Mouse (Mus musculus) stomach, embryonic 16.5 days (tissue): ENCODE data around the gene Pif1. TPM values are rescaled to one million over a fixed set of nuclear protein-coding genes. Genes with fewer than 3 reads are reported as not detected.
A peak's percentile ranks its signal among the peaks of the same experiment; 100 is the strongest.

Experiments
- ATAC-seq: fragments of 200-750 bp; cut with Nextera tagmentation; 2 replicates; pipeline ENCODE4 v1.8.0; 2017; ENCODE audit warnings: moderate number of reproducible peaks, moderate TSS enrichment; ENCODE audit not compliant: insufficient read depth, low FRiP score
- H3K27ac ChIP-seq: fragments of 300-500 bp; sonication (generic); 2 replicates; pipeline ENCODE4 v1.5.1; 2014; ENCODE audit warnings: low read length
- H3K27me3 ChIP-seq: fragments of 300-500 bp; sonication (generic); 2 replicates; pipeline ENCODE4 v1.6.1; 2014; ENCODE audit warnings: low read length, control low read depth, mixed read lengths; ENCODE audit not compliant: control insufficient read depth, insufficient read depth
- H3K36me3 ChIP-seq: fragments of 300-500 bp; sonication (generic); 2 replicates; pipeline ENCODE4 v1.6.1; 2014; ENCODE audit warnings: low read length; ENCODE audit not compliant: control insufficient read depth, insufficient read depth
- H3K4me1 ChIP-seq: fragments of 300-500 bp; sonication (generic); 2 replicates; pipeline ENCODE4 v1.6.1; 2014; ENCODE audit warnings: low read length, control low read depth, mixed read lengths; ENCODE audit not compliant: control insufficient read depth, insufficient read depth
- H3K4me2 ChIP-seq: fragments of 300-500 bp; sonication (generic); 2 replicates; pipeline ENCODE4 v1.6.1; 2014; ENCODE audit warnings: low read depth, low read length, mixed read lengths
- H3K4me3 ChIP-seq: fragments of 300-500 bp; sonication (generic); replicated peaks from 2 replicates; pipeline ENCODE4 v1.5.1; 2014; ENCODE audit warnings: mild to moderate bottlenecking, low read length
- H3K9ac ChIP-seq: fragments of 300-500 bp; sonication (generic); 2 replicates; pipeline ENCODE4 v1.6.1; 2014; ENCODE audit warnings: low read length
- H3K9me3 ChIP-seq: fragments of 300-500 bp; sonication (generic); replicated peaks from 2 replicates; pipeline ENCODE4 v1.6.1; 2016; ENCODE audit warnings: low read length, control low read depth; ENCODE audit not compliant: control insufficient read depth
- WGBS: fragments of 180-500 bp; shearing (Covaris S2); extraction: QIAGEN DNeasy Blood & Tissue Kit; methylation state at CpG from one replicate; pipeline ENCODE4 v1.1.7; 2014; 5-methylcytosine and 5-hydroxymethylcytosine counted together
- polyA plus RNA-seq: library from polyadenylated mRNA; unstranded; fragments of >200 nt; fragmentation: Nextera tagmentation; extraction: Ambion mirVana; gene quantifications from 2 replicates; pipeline ENCODE4 v1.2.1, GENCODE M21; 2015

The Pif1 gene
- polyA plus RNA-seq, 1 experiment from 2014 or later: 12.7 TPM

GRCm38 (mm10) chr9:65621666-65622065 lies 34.7 kb downstream of the Pif1 start:
- ATAC-seq: no peak
- Histone ChIP-seq H3K4me3 (no peak overlapping the region), H3K27ac (no peak overlapping the region), H3K9me3 (no peaks in the 10 kb centered on the region), H3K4me2 (no peak overlapping the region), H3K4me1 (no peaks in the 10 kb centered on the region), H3K36me3 (no peaks in the 10 kb centered on the region), H3K27me3 (no peaks in the 10 kb centered on the region), H3K9ac (no peak overlapping the region)
- 90% methylated on average over 2 of the region's 2 CpGs for WGBS

GRCm38 (mm10) chr9:65622826-65623225 lies 35.9 kb downstream of the Pif1 start:
- Histone ChIP-seq H3K4me2 (no peak overlapping the region), H3K27ac (no peak overlapping the region), H3K9me3 (no peaks in the 10 kb centered on the region), H3K4me3 (no peak overlapping the region), H3K9ac (no peak overlapping the region), H3K4me1 (no peaks in the 10 kb centered on the region), H3K27me3 (no peaks in the 10 kb centered on the region), H3K36me3 (no peaks in the 10 kb centered on the region)
- ATAC-seq: no peak
- 84% methylated on average over 5 of the region's 5 CpGs for WGBS

DNA sequence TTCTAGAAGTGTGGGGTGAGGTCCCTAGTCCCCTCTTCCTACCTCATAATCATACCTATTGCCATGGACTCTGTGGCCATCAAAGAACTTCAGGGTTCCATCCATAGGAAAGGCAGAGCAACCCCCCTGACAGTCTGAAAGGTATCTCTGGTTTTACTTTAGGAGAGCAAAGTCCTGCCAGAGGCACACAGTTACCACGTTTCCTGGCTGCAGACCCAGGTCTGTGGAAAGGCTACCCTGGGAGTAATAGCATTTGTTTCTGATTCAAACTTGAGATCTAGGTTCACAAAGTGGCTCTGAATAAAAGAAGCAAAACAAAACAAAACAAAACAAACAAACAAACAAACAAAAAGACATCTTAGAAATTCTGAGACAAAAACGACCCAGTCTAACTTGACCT lies 37.3 kb downstream of the Pif1 start:
- WGBS: 70% methylated on average over 2 of the region's 2 CpGs
- H3K27ac ChIP-seq: no peak overlapping the region
- no peak overlapping the region for H3K9ac ChIP-seq
- no peaks in the 10 kb centered on the region for H3K36me3 ChIP-seq
- 0 out of 2 replicates have a peak, but pooled peaks cover 6% of the 10 kb centered on the region for H3K4me1 ChIP-seq
- no peak for ATAC-seq
- H3K4me2 ChIP-seq: no peak overlapping the region
- H3K9me3 ChIP-seq: no peaks in the 10 kb centered on the region
- peaks cover 7% of the 10 kb centered on the region for H3K27me3 ChIP-seq
- H3K4me3 ChIP-seq: no peak overlapping the region

DNA sequence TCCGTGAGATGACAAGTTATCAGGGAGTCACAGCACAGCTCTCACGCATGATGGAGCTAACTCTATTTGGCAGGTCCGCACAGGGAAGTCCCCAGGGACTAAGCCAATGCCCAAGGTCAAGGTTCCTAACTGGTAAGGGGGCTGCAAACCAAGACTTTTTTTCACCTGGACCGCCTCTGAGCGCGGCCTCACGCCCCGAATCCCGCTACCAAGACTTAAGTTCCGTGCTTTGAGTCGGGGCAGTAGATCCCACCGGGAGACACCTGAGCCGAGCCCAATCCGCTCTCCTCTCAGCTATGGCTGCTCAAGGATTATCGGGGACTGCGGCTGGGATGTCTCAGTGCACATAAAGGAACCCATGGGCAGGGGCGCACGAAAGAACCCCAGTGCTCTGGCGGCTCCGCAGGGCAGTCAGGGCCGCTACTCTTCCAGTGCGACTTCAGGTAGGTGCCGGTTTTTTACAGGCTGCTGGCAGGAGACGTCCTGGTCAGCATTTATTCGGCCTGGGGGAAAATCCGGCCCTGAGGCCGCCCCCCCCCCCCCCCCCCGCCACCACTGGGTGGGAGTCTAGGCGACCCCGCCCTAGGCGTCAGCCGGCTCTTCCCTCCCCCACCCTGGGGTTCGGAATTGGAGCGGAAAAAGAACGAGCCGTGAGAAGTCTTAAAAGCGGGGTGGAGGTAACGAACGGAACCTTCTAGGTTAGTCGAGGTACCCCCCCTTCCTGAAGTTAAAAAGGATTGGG lies 42.2 kb downstream of the Pif1 start, which contains the start of gene Rbpms2:
Rbpms2 (plus strand) TSS at position 624 of the 742 bp plus-strand sequence.
- peak; percentile 45; the same call in 1 of the 2 replicates for ATAC-seq

DNA sequence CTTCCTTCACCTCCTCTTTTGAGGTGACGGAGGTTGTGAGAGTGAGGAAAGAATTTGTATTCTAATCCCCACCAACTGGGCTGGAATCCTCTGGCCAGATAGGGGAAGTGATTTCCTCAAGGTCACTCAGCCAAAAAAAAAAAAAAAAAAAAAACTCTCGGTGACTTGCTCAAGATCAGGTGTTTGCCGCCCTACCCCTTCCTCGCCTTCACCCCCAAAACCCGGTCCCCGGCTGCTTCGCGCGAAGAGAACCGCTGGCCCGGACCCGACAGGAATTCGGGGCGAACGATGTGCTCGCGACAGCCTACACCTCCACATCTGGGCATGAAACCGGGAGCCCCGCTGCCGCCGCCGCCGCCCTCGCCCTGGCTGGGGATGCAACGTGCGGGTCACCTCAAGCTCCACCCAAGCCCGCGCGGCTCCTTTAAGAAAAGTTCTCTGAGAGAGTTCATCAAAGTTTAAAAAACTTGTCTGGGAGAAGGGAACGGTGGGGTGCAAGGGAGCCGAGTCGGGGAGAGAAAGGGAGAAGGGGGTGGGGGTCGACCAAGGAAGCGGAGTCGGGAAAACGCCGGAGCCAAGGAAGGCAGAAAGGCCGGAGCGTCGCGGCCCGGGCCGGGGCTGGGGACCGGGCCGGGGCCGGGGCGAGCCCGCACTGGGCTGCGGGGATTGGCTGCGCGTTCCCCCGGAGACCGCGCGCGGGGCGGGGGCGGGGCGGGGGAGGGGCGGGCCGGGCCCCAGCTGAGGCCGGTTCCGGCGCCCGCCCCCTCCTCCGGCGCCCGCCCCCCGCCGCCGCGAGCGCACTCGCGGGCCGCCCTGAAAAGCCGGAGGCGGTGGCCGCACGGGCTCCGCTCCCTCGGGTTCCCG lies 43.0 kb downstream of the Pif1 start:
- H3K4me3 ChIP-seq: peak overlapping the region; percentile 76
- no peaks in the 10 kb centered on the region for H3K36me3 ChIP-seq
- peak overlapping the region; percentile 87 for H3K4me2 ChIP-seq
- H3K27ac ChIP-seq: peak overlapping the region; percentile 72
- peak; percentile 93 for ATAC-seq
- H3K4me1 ChIP-seq: peaks cover 9% of the 10 kb centered on the region; the same call in 1 of the 2 replicates
- H3K9ac ChIP-seq: peak overlapping the region; percentile 79
- no peaks in the 10 kb centered on the region for H3K9me3 ChIP-seq
- peaks cover 10% of the 10 kb centered on the region for H3K27me3 ChIP-seq
- WGBS: under 1% methylated on average over 65 of the region's 83 CpGs

More for the DNA sequence above, 42.2 kb downstream of the Pif1 start, which contains the start of gene Rbpms2:
- H3K27me3 ChIP-seq: peaks cover 10% of the 10 kb centered on the region
- peaks cover 9% of the 10 kb centered on the region; the same call in 1 of the 2 replicates for H3K4me1 ChIP-seq
- H3K9me3 ChIP-seq: no peaks in the 10 kb centered on the region
- H3K4me2 ChIP-seq: peak within 1 kb of the TSS; percentile 87
- H3K9ac ChIP-seq: peak within 1 kb of the TSS; percentile 79
- no peaks in the 10 kb centered on the region for H3K36me3 ChIP-seq
- H3K4me3 ChIP-seq: peak within 1 kb of the TSS; percentile 76
- H3K27ac ChIP-seq: peak within 1 kb of the TSS; percentile 72
- 2% methylated on average over 37 of the region's 40 CpGs for WGBS

- H3K27ac ChIP-seq: peak overlapping the region; percentile 55
- H3K9ac ChIP-seq: peak overlapping the region; percentile 79
- H3K27me3 ChIP-seq: peaks cover 10% of the 10 kb centered on the region
- H3K36me3 ChIP-seq: no peaks in the 10 kb centered on the region
- no peaks in the 10 kb centered on the region for H3K9me3 ChIP-seq
- peak overlapping the region; percentile 76 for H3K4me3 ChIP-seq
- peak overlapping the region; percentile 87 for H3K4me2 ChIP-seq
- H3K4me1 ChIP-seq: peaks cover 9% of the 10 kb centered on the region; the same call in 1 of the 2 replicates
- under 1% methylated on average over 74 of the region's 78 CpGs for WGBS
- peak; percentile 73; the same call in 1 of the 2 replicates for ATAC-seq
Observed at GRCm38 (mm10) chr9:65630631-65631353, 43.8 kb downstream of the Pif1 start.

DNA sequence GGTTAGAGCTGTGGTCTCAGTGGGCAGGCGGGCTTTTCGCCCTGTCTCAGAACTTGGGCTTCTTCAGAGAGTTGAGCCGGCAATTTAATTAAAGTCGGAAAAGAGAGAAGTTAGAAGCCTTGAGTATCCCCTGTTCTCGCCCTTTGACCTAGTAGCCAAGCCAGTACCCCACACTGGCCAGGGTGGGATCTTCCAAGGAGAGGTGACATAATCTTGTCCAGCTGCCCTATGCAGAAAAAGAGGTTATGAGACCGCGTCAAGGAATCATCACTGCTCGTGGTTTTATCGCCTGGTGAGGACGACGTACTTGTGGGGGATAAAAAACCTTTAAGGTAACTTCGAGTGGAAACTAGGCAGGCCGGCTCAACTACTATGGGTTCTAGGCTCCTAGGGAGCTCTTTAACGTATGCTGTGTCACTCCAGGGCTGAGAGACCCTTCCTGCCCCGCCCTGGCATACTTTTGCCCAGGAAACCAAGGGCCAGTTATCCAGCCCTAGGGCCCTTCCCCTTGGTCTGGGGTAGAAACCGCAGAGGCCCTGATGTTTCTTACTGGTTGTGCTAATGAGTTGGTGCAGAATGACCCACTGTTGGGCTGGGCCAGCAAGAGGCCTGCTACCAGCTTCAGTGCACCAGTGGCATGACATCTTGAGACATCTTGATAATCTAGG lies 44.5 kb downstream of the Pif1 start:
- no peak overlapping the region for H3K27ac ChIP-seq
- H3K36me3 ChIP-seq: no peaks in the 10 kb centered on the region
- H3K4me1 ChIP-seq: peaks cover 9% of the 10 kb centered on the region; the same call in 1 of the 2 replicates
- WGBS: 34% methylated on average over 16 of the region's 16 CpGs
- ATAC-seq: no peak
- H3K4me2 ChIP-seq: peak overlapping the region; percentile 87
- peaks cover 10% of the 10 kb centered on the region for H3K27me3 ChIP-seq
- H3K9me3 ChIP-seq: no peaks in the 10 kb centered on the region
- peak overlapping the region; percentile 79 for H3K9ac ChIP-seq
- peak overlapping the region; percentile 76 for H3K4me3 ChIP-seq

GRCm38 (mm10) chr9:65635766-65636165 lies 48.8 kb downstream of the Pif1 start:
- no peak overlapping the region for H3K4me3 ChIP-seq
- H3K27me3 ChIP-seq: peaks cover 3% of the 10 kb centered on the region; the same call in 1 of the 2 replicates
- WGBS: 82% methylated on average over 1 of the region's 1 CpGs
- H3K27ac ChIP-seq: no peak overlapping the region
- no peaks in the 10 kb centered on the region for H3K36me3 ChIP-seq
- H3K4me2 ChIP-seq: no peak overlapping the region
- H3K4me1 ChIP-seq: peaks cover 4% of the 10 kb centered on the region
- no peak for ATAC-seq
- H3K9ac ChIP-seq: no peak overlapping the region
- H3K9me3 ChIP-seq: no peaks in the 10 kb centered on the region
